Mouse (Mus musculus) intestine, embryonic 16.5 days (tissue): ENCODE data around the gene Elmsan1. TPM values are rescaled to one million over a fixed set of nuclear protein-coding genes. Genes with fewer than 3 reads are reported as not detected.

ENCODE experiments used
- ATAC-seq: fragments of 200-750 bp; cut with Nextera tagmentation; 2 replicates; pipeline ENCODE4 v1.8.0; 2017; ENCODE audit warnings: moderate TSS enrichment, moderate library complexity
- H3K27ac ChIP-seq: fragments of 300-500 bp; sonication (generic); 2 replicates; pipeline ENCODE4 v1.5.1; 2014; ENCODE audit warnings: mild to moderate bottlenecking, low read length
- H3K27me3 ChIP-seq: fragments of 300-500 bp; sonication (generic); replicated peaks from 2 replicates; pipeline ENCODE4 v1.6.1; 2014; ENCODE audit warnings: low read length, control low read depth, mixed read lengths; ENCODE audit not compliant: control insufficient read depth, insufficient read depth
- H3K36me3 ChIP-seq: fragments of 300-500 bp; sonication (generic); 2 replicates; pipeline ENCODE4 v1.6.1; 2014; ENCODE audit warnings: low read length, control low read depth; ENCODE audit not compliant: control insufficient read depth, insufficient read depth
- H3K4me1 ChIP-seq: fragments of 300-500 bp; sonication (generic); 2 replicates; pipeline ENCODE4 v1.6.1; 2014; ENCODE audit warnings: low read length, control low read depth, mixed read lengths; ENCODE audit not compliant: control insufficient read depth, insufficient read depth
- H3K4me2 ChIP-seq: fragments of 300-500 bp; sonication (generic); 2 replicates; pipeline ENCODE4 v1.6.1; 2014; ENCODE audit warnings: low read depth, low read length, control low read depth
- H3K4me3 ChIP-seq: fragments of 300-500 bp; sonication (generic); 2 replicates; pipeline ENCODE4 v1.5.1; 2014; ENCODE audit warnings: mild to moderate bottlenecking, low read length
- H3K9ac ChIP-seq: fragments of 300-500 bp; sonication (generic); 2 replicates; pipeline ENCODE4 v1.6.1; 2014; ENCODE audit warnings: low read depth, low read length
- H3K9me3 ChIP-seq: fragments of 300-500 bp; sonication (generic); 2 replicates; pipeline ENCODE4 v1.6.1; 2016; ENCODE audit warnings: low read length, control low read depth; ENCODE audit not compliant: control insufficient read depth
- WGBS: fragments of 180-500 bp; shearing (Covaris S2); extraction: QIAGEN DNeasy Blood & Tissue Kit; methylation state at CpG from one replicate; pipeline ENCODE4 v1.1.7; 2014; 5-methylcytosine and 5-hydroxymethylcytosine counted together
- polyA plus RNA-seq: library from polyadenylated mRNA; unstranded; fragments of >200 nt; fragmentation: Nextera tagmentation; extraction: Ambion mirVana; gene quantifications from 2 replicates; pipeline ENCODE4 v1.2.1, GENCODE M21; 2015

Gene Elmsan1
- polyA plus RNA-seq, 1 experiment from 2014 or later: 6.3 TPM

GRCm38 (mm10) chr12:84217508-84218131, 1.1 kb downstream of the Elmsan1 start:
- Histone ChIP-seq H3K9me3 (no peaks in the 10 kb centered on the region), H3K27me3 (no peaks in the 10 kb centered on the region), H3K9ac (peak overlapping the region; percentile 97), H3K4me3 (peak overlapping the region; percentile 88), H3K36me3 (no peaks in the 10 kb centered on the region), H3K4me1 (peaks cover 40% of the 10 kb centered on the region), H3K4me2 (peak overlapping the region; percentile 87), H3K27ac (peak overlapping the region; percentile 96)
- peak; percentile 27; the same call in 1 of the 2 replicates for ATAC-seq
- 3% methylated on average over 21 of the region's 21 CpGs for WGBS

GRCm38 (mm10) chr12:84217111-84217507, 1.6 kb downstream of the Elmsan1 start:
- peak overlapping the region; percentile 87 for H3K4me2 ChIP-seq
- peaks cover 42% of the 10 kb centered on the region for H3K4me1 ChIP-seq
- no peaks in the 10 kb centered on the region for H3K27me3 ChIP-seq
- peak overlapping the region; percentile 96 for H3K27ac ChIP-seq
- H3K9me3 ChIP-seq: no peaks in the 10 kb centered on the region
- 30% methylated on average over 4 of the region's 4 CpGs for WGBS
- peak overlapping the region; percentile 88 for H3K4me3 ChIP-seq
- H3K9ac ChIP-seq: peak overlapping the region; percentile 97
- H3K36me3 ChIP-seq: no peaks in the 10 kb centered on the region
- peak; percentile 47 for ATAC-seq

GRCm38 (mm10) chr12:84215758-84216440, 2.8 kb downstream of the Elmsan1 start:
- Histone ChIP-seq H3K9me3 (no peaks in the 10 kb centered on the region), H3K27ac (0 out of 2 replicates have a peak overlapping the region, but pooled peaks have one; percentile 43), H3K27me3 (no peaks in the 10 kb centered on the region), H3K36me3 (no peaks in the 10 kb centered on the region), H3K4me2 (0 out of 2 replicates have a peak overlapping the region, but pooled peaks have one; percentile 10), H3K4me1 (peaks cover 49% of the 10 kb centered on the region), H3K9ac (no peak overlapping the region), H3K4me3 (no peak overlapping the region)
- ATAC-seq: no peak
- 44% methylated on average over 11 of the region's 11 CpGs for WGBS

GRCm38 (mm10) chr12:84214495-84215175, 4.0 kb downstream of the Elmsan1 start:
- Histone ChIP-seq H3K27me3 (no peaks in the 10 kb centered on the region), H3K9ac (0 out of 2 replicates have a peak overlapping the region, but pooled peaks have one; percentile 1), H3K4me1 (peaks cover 49% of the 10 kb centered on the region), H3K4me3 (no peak overlapping the region), H3K9me3 (no peaks in the 10 kb centered on the region), H3K27ac (peak overlapping the region; percentile 50; the same call in 1 of the 2 replicates), H3K4me2 (no peak overlapping the region), H3K36me3 (no peaks in the 10 kb centered on the region)
- WGBS: 55% methylated on average over 14 of the region's 14 CpGs
- no peak for ATAC-seq

- ATAC-seq: peak; percentile 53
- H3K4me1 ChIP-seq: peaks cover 52% of the 10 kb centered on the region
- no peaks in the 10 kb centered on the region for H3K36me3 ChIP-seq
Observed at GRCm38 (mm10) chr12:84212297-84212696, 6.4 kb downstream of the Elmsan1 start.

GRCm38 (mm10) chr12:84211021-84211538, 7.6 kb downstream of the Elmsan1 start:
- no peak for ATAC-seq
- no peak overlapping the region for H3K27ac ChIP-seq

More at GRCm38 (mm10) chr12:84212297-84212696, 6.4 kb downstream of the Elmsan1 start:
- WGBS: 17% methylated on average over 4 of the region's 4 CpGs
- no peaks in the 10 kb centered on the region for H3K27me3 ChIP-seq
- H3K27ac ChIP-seq: peak overlapping the region; percentile 20; the same call in 1 of the 2 replicates
- no peak overlapping the region for H3K4me2 ChIP-seq
- no peak overlapping the region; the same call in 1 of the 2 replicates for H3K9ac ChIP-seq
- H3K9me3 ChIP-seq: no peaks in the 10 kb centered on the region
- no peak overlapping the region for H3K4me3 ChIP-seq

GRCm38 (mm10) chr12:84210288-84210687, 8.4 kb downstream of the Elmsan1 start:
- Histone ChIP-seq H3K27ac (no peak overlapping the region), H3K27me3 (no peaks in the 10 kb centered on the region), H3K4me2 (no peak overlapping the region), H3K4me3 (no peak overlapping the region), H3K4me1 (peaks cover 50% of the 10 kb centered on the region), H3K36me3 (no peaks in the 10 kb centered on the region), H3K9ac (no peak overlapping the region), H3K9me3 (no peaks in the 10 kb centered on the region)
- no peak for ATAC-seq
- WGBS: 85% methylated on average over 11 of the region's 11 CpGs

More at GRCm38 (mm10) chr12:84211021-84211538, 7.6 kb downstream of the Elmsan1 start:
- H3K9ac ChIP-seq: no peak overlapping the region
- no peaks in the 10 kb centered on the region for H3K9me3 ChIP-seq
- 69% methylated on average over 9 of the region's 9 CpGs for WGBS
- H3K4me2 ChIP-seq: no peak overlapping the region
- H3K27me3 ChIP-seq: no peaks in the 10 kb centered on the region
- no peaks in the 10 kb centered on the region for H3K36me3 ChIP-seq
- H3K4me1 ChIP-seq: peaks cover 55% of the 10 kb centered on the region
- H3K4me3 ChIP-seq: no peak overlapping the region

GRCm38 (mm10) chr12:84209093-84209492, 9.6 kb downstream of the Elmsan1 start:
- Histone ChIP-seq H3K9me3 (no peaks in the 10 kb centered on the region), H3K4me2 (no peak overlapping the region), H3K36me3 (no peaks in the 10 kb centered on the region), H3K4me3 (no peak overlapping the region), H3K27ac (no peak overlapping the region), H3K9ac (no peak overlapping the region), H3K4me1 (peaks cover 47% of the 10 kb centered on the region), H3K27me3 (no peaks in the 10 kb centered on the region)
- 81% methylated on average over 11 of the region's 11 CpGs for WGBS
- ATAC-seq: no peak
